Mouse (Mus musculus) lung, postnatal 0 days (tissue): ENCODE measurements around the gene Olfr1202.

ENCODE experiments used
- CTCF ChIP-seq: IDR thresholded peaks from 2 replicates; pipeline ENCODE4 v1.5.1; 2016; ENCODE audit warnings: antibody characterized with exemption, mild to moderate bottlenecking
- EP300 ChIP-seq: IDR thresholded peaks from 2 replicates; pipeline ENCODE4 v1.6.1; 2016; ENCODE audit warnings: antibody characterized with exemption, mild to moderate bottlenecking, control low read depth

DNA sequence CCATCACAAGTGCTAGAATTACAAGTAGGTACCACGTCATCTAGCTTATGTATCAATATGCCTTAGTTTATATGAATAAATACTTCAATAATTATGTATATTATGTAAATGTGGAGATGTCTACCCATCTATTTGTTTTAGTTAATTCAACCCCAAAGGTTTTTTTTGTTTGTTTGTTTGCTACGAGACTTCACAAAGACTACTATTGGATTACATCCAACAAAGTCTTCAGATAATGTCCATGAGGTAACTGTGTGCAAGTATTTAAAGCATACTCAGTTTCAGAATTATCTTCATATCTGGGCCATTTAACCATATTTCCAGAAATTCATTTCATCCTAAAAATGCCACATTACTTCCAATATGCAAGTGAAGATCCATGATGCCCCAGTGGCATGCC is 15.1 kb downstream of the Olfr1202 start, which contains the start of gene Olfr1205:
- no peak for TF ChIP-seq CTCF
- no peak for TF ChIP-seq EP300
